ENCODE assay signal across 14 mouse cellular contexts in genomic region chr1:80606131-80606754, GRCm38 (mm10).
DNase-seq lines count a peak whose midpoint lies in the region; ATAC-seq and TF ChIP-seq lines count a peak whose summit lies in the region.
"Had no signal": no experiment of that assay in that cellular context is flagged by ENCODE, and none has a peak within 500 bp of the region (broad histone marks: within the 10 kb centered on the region; RNA-seq: fewer than 3 reads in every experiment).

No protein-coding gene starts in this region.

- H3K79me2 ChIP-seq in myocyte (ENCODE audit: control insufficient read depth, insufficient read depth): no peaks in the 10 kb centered on the region

- H3K9ac ChIP-seq in intestine, embryonic 16.5 days (ENCODE audit: low read depth, low read length): no peak overlapping the region
- H3K9ac ChIP-seq: embryonic facial prominence, embryonic 12.5 days; hindbrain, embryonic 12.5 days had no signal

- no peak for TF ChIP-seq POLR2A in myocyte (IDR thresholded peaks at IDR 0.05; ENCODE audit: insufficient read length, low read depth)
- TF ChIP-seq POLR2A in lung, adult 2 months (IDR thresholded peaks at IDR 0.05; ENCODE audit: borderline replicate concordance, extremely low read depth, low read depth, low read length): no peak

- no peaks in the 10 kb centered on the region for H3K9me3 ChIP-seq in intestine, embryonic 16.5 days (ENCODE audit: control insufficient read depth, low read length)
- H3K9me3 ChIP-seq: embryonic facial prominence, embryonic 12.5 days; hindbrain, embryonic 12.5 days had no signal

- WGBS in lung, adult 2 months: 40% methylated on average over 8 of the region's 8 CpGs
- WGBS in intestine, embryonic 16.5 days: 45% methylated on average over 8 of the region's 8 CpGs

- H3K27ac ChIP-seq in layer of hippocampus, adult 2 months: peak overlapping the region; percentile 69
- H3K27ac ChIP-seq in intestine, embryonic 16.5 days (ENCODE audit: low read length): no peak overlapping the region
- H3K27ac ChIP-seq: embryonic facial prominence, embryonic 12.5 days; hindbrain, embryonic 12.5 days had no signal

- no peaks in the 10 kb centered on the region for H3K4me1 ChIP-seq in lung, adult 2 months (ENCODE audit: control insufficient read depth, insufficient read depth, low read length)
- no peaks in the 10 kb centered on the region for H3K4me1 ChIP-seq in intestine, embryonic 16.5 days (ENCODE audit: control insufficient read depth, insufficient read depth, low read length)
- H3K4me1 ChIP-seq: embryonic facial prominence, embryonic 12.5 days; hindbrain, embryonic 12.5 days had no signal

- H3K4me2 ChIP-seq in myocyte (ENCODE audit: low read depth): peak overlapping the region; percentile 27
- H3K4me2 ChIP-seq in intestine, embryonic 16.5 days (ENCODE audit: low read depth, low read length): no peak overlapping the region
- H3K4me2 ChIP-seq: embryonic facial prominence, embryonic 12.5 days; hindbrain, embryonic 12.5 days had no signal

- no peaks in the 10 kb centered on the region for H3K36me3 ChIP-seq in myocyte (ENCODE audit: control insufficient read depth, insufficient read depth)
- H3K36me3 ChIP-seq in intestine, embryonic 16.5 days (ENCODE audit: control insufficient read depth, insufficient read depth, low read length): no peaks in the 10 kb centered on the region
- H3K36me3 ChIP-seq: embryonic facial prominence, embryonic 12.5 days; G1E; hindbrain, embryonic 12.5 days had no signal

- peak in 1 of 2 experiments; percentile 49 for DNase-seq in layer of hippocampus, adult 2 months (ENCODE audit: low spot score in 2 of 2)
- DNase-seq in layer of hippocampus, adult 9-10 months (ENCODE audit: low spot score): no peak
- DNase-seq in MEL-GATA-1-ER (ENCODE audit: extremely low read depth, low read depth): peak; percentile 82
- DNase-seq in adrenal gland, postnatal 36 days: peak; percentile 10 to 26
- no peak for DNase-seq in kidney, postnatal 36 days
- DNase-seq in lung, adult 2 months: no peak
- DNase-seq: kidney, postnatal 25 days; midbrain, embryonic 14.5 days; thymus, adult 2 months had no signal

- H3ac ChIP-seq in myocyte (ENCODE audit: control insufficient read depth, insufficient read length): no peak overlapping the region

- H3K4me3 ChIP-seq in layer of hippocampus, adult 2 months: no peak overlapping the region
- H3K4me3 ChIP-seq in myocyte: no peak overlapping the region
- H3K4me3 ChIP-seq in lung, adult 2 months (replicated peaks; ENCODE audit: extremely low read depth, low read depth, low read length): no peak overlapping the region
- H3K4me3 ChIP-seq in intestine, embryonic 16.5 days (ENCODE audit: low read length): no peak overlapping the region
- H3K4me3 ChIP-seq: embryonic facial prominence, embryonic 12.5 days; hindbrain, embryonic 12.5 days had no signal

- no peaks in the 10 kb centered on the region for H3K27me3 ChIP-seq in myocyte (ENCODE audit: control insufficient read depth, insufficient read depth, insufficient read length)
- no peaks in the 10 kb centered on the region for H3K27me3 ChIP-seq in intestine, embryonic 16.5 days (replicated peaks; ENCODE audit: control insufficient read depth, insufficient read depth, low read length)
- H3K27me3 ChIP-seq: embryonic facial prominence, embryonic 12.5 days; hindbrain, embryonic 12.5 days had no signal

- no peak for ATAC-seq in intestine, embryonic 16.5 days

- no peak for TF ChIP-seq CTCF in layer of hippocampus, adult 2 months (conservative IDR thresholded peaks at IDR 0.05)
- no peak for TF ChIP-seq CTCF in lung, adult 2 months (IDR thresholded peaks at IDR 0.05; ENCODE audit: insufficient read depth, low read length)

TF ChIP-seq in myocyte, 11 proteins besides CTCF, POLR2A, EP300 and RAD21:
- TF ChIP-seq POLR2AphosphoS2 (IDR thresholded peaks at IDR 0.05; ENCODE audit: insufficient read length, low read depth): no peak

Comparison
In these comparisons a context has a peak if more than half of its experiments do, and no peak if none do; other contexts are left out.
1. DNase-seq: peak in MEL-GATA-1-ER (single experiment) and adrenal gland, postnatal 36 days (2 of 2); none in layer of hippocampus, adult 9-10 months (single experiment), kidney, postnatal 36 days (0 of 2) and lung, adult 2 months (single experiment).